Mouse (Mus musculus): ENCODE measurements at regions not wholly inside any gene's neighbourhood (a gene's known extent, or its start where the extent isn't known, plus 50 kb on each side); places are given as distances from the start of the nearest gene placed in this dataset.

GRCm38 (mm10) chr8:113364181-113364580 is 271.2 kb upstream of the Mon1b start:
- TF ChIP-seq POLR2A (IDR thresholded peaks at IDR 0.05; ENCODE audit: insufficient read length, low read depth) (no peak), USF1 (IDR thresholded peaks at IDR 0.05; ENCODE audit: low read depth) (no peak), E2F4 (IDR thresholded peaks at IDR 0.05; ENCODE audit: insufficient read depth) (no peak), MYOG (IDR thresholded peaks at IDR 0.05; ENCODE audit: control insufficient read depth in 1 of 3, insufficient read depth in 1 of 3, insufficient read length in 2 of 3, low read depth in 2 of 3) (no peak), POLR2AphosphoS2 (IDR thresholded peaks at IDR 0.05; ENCODE audit: insufficient read length, low read depth) (no peak), MAX (IDR thresholded peaks at IDR 0.05; ENCODE audit: low read depth) (no peak)

Measured in myocyte (in vitro differentiated cells).